Mouse (Mus musculus): ENCODE measurements around the gene Pld4.

GRCm38 (mm10) chr12:112723028-112723330, 37.5 kb upstream of the Pld4 start:
- no peak for TF ChIP-seq CTCF (IDR thresholded peaks at IDR 0.05; ENCODE audit: low read depth)
- no peak for TF ChIP-seq EP300 (IDR thresholded peaks at IDR 0.05; ENCODE audit: low read depth)
